Comparison of ENCODE assay signal across 8 mouse cellular contexts in the genomic region with DNA sequence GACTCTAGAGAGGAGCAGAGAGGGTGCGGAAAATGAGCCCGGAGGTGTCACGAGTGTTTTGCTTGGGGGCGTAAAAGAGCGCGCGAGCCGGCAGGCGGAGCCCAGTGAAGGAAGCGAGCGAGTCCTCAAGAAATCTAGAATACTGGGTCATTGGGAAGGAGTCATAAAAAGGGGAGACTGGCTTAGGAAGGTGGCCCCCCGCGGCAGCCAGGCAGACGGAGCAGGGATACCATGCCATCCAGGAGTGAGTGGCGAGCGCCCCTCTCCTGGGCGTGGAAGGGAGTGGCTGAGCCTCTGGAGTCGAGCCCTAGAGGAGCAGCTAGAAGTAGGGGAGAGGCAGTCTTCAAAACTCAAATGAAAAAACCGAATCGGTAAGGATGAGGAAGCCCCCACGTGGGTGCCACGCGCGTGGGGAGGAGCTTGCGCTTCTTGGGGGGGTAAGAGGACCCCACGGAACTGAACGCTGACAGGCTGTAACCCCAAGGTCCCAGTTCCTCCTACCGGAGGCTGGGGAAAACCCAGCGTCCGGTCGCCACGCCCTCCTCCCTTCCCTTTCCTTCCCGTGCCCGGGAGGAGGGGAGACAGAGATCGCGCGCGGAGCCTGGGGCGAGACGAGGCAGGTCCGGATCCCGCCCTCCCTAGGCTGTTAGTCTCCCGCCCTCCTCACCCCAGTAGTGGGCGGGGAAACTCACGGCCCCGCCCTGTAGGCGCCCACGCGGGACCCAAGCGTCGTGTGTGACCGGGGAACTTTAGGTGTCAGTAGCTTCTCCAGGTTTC. TPM values are rescaled to one million over a fixed set of nuclear protein-coding genes. Genes with fewer than 3 reads are reported as not detected.
DNase-seq lines count a peak whose midpoint lies in the region; ATAC-seq and TF ChIP-seq lines count a peak whose summit lies in the region.

No protein-coding gene starts in this region.

- H3K27me3 ChIP-seq in G1E (ENCODE audit: insufficient read depth, low read length), result no peaks in the 10 kb centered on the region
- H3K27me3 ChIP-seq in intestine, embryonic 14.5 days (replicated peaks; ENCODE audit: control insufficient read depth, insufficient read depth, low read length), result peaks cover 13% of the 10 kb centered on the region; the same call in 1 of the 2 replicates
- H3K27me3 ChIP-seq in neural tube, embryonic 14.5 days (ENCODE audit: control insufficient read depth, insufficient read depth, low read length), result peaks cover 47% of the 10 kb centered on the region

- peaks cover 74% of the 10 kb centered on the region for H3K36me3 ChIP-seq in G1E (replicated peaks)
- no peaks in the 10 kb centered on the region for H3K36me3 ChIP-seq in intestine, embryonic 14.5 days (ENCODE audit: control insufficient read depth, insufficient read depth, low read length)
- no peaks in the 10 kb centered on the region for H3K36me3 ChIP-seq in neural tube, embryonic 14.5 days (ENCODE audit: control insufficient read depth, insufficient read depth, low read length)

- peak overlapping the region; percentile 89 for H3K27ac ChIP-seq in brown adipose tissue, adult 24 weeks (replicated peaks; ENCODE audit: low read depth, low read length)
- H3K27ac ChIP-seq in intestine, embryonic 14.5 days (ENCODE audit: low read depth), result 0 out of 2 replicates have a peak overlapping the region, but pooled peaks have one; percentile 3
- H3K27ac ChIP-seq in neural tube, embryonic 14.5 days (ENCODE audit: low read depth, low read length), result no peak overlapping the region

- H3K9me3 ChIP-seq in G1E (replicated peaks), result no peaks in the 10 kb centered on the region
- H3K9me3 ChIP-seq in intestine, embryonic 14.5 days (ENCODE audit: control insufficient read depth, low read length), result no peaks in the 10 kb centered on the region
- H3K9me3 ChIP-seq in neural tube, embryonic 14.5 days (ENCODE audit: control insufficient read depth, low read length), result no peaks in the 10 kb centered on the region

- TF ChIP-seq CTCF in G1E (IDR thresholded peaks at IDR 0.05; ENCODE audit: low read depth, low read length), result no peak

- H3K4me1 ChIP-seq in G1E (ENCODE audit: insufficient read depth, low read depth, low read length), result peaks cover 67% of the 10 kb centered on the region
- 0 out of 2 replicates have a peak, but pooled peaks cover 4% of the 10 kb centered on the region for H3K4me1 ChIP-seq in brown adipose tissue, adult 24 weeks (ENCODE audit: control insufficient read depth, insufficient read depth, insufficient read length, low read length)
- peaks cover 10% of the 10 kb centered on the region; the same call in 1 of the 2 replicates for H3K4me1 ChIP-seq in intestine, embryonic 14.5 days (replicated peaks; ENCODE audit: control insufficient read depth, insufficient read depth, low read length)
- peaks cover 13% of the 10 kb centered on the region for H3K4me1 ChIP-seq in neural tube, embryonic 14.5 days (ENCODE audit: control insufficient read depth, insufficient read depth, low read length)

- peak overlapping the region; percentile 95 for H3K4me3 ChIP-seq in G1E (ENCODE audit: low read depth, low read length)
- peak overlapping the region; percentile 87 for H3K4me3 ChIP-seq in brown adipose tissue, adult 24 weeks (ENCODE audit: insufficient read depth, low read depth, low read length)
- peak overlapping the region; percentile 59 for H3K4me3 ChIP-seq in intestine, embryonic 14.5 days (ENCODE audit: low read depth, low read length)
- H3K4me3 ChIP-seq in neural tube, embryonic 14.5 days (ENCODE audit: low read depth, low read length), result peak overlapping the region; percentile 37

- peak; percentile 77 for ATAC-seq in G1E (ENCODE audit: extremely low read depth, insufficient number of reproducible peaks, low FRiP score, poor library complexity, severe bottlenecking)
- ATAC-seq in intestine, embryonic 14.5 days (replicated peaks; ENCODE audit: low FRiP score, low TSS enrichment, low read depth), result peak; percentile 51
- ATAC-seq in neural tube, embryonic 14.5 days (ENCODE audit: low read depth), result 0 out of 2 replicates have a peak, but pooled peaks have one; percentile 21

- intact Hi-C loops in gastrocnemius, postnatal 14 days (cut with DNase I; ENCODE audit: low total_unique reads), result no loop called here

- WGBS in intestine, embryonic 14.5 days, result under 1% methylated on average over 51 of the region's 52 CpGs
- under 1% methylated on average over 47 of the region's 52 CpGs for WGBS in neural tube, embryonic 14.5 days

- peak overlapping the region; percentile 90 for H3K4me2 ChIP-seq in intestine, embryonic 14.5 days (ENCODE audit: low read length)
- H3K4me2 ChIP-seq in neural tube, embryonic 14.5 days (ENCODE audit: low read depth, low read length), result peak overlapping the region; percentile 52

- peak; percentile 84 for DNase-seq in G1E (ENCODE audit: low spot score)
- DNase-seq in gastrocnemius, postnatal 14 days, result peak; percentile 80
- peak; percentile 81 for DNase-seq in intestine, embryonic 14.5 days (ENCODE audit: low spot score)
- peak; percentile 89 to 93 for DNase-seq in lung, adult 18-20 months
- peak; percentile 76 for DNase-seq in urinary bladder, postnatal 25 days (ENCODE audit: low spot score)
- no peak for DNase-seq in left cerebral cortex, adult 11 months (ENCODE audit: low spot score)

- peak overlapping the region; percentile 43 for H3K9ac ChIP-seq in intestine, embryonic 14.5 days (ENCODE audit: low read length)
- H3K9ac ChIP-seq in neural tube, embryonic 14.5 days (replicated peaks; ENCODE audit: low read depth, low read length), result peak overlapping the region; percentile 30; the same call in 1 of the 2 replicates

RNA-seq across cellular contexts. Expression of a gene that starts 2.2 kb away (rescaled TPM):
- 390 and 397 TPM in 2 replicates for total RNA-seq in G1E (2014; fragmentation: Nextera tagmentation)
- 40.8 TPM in 2 replicates for total RNA-seq in G1E (2017)
- polyA plus RNA-seq in G1E (2012), result 1,473 and 1,799 TPM in 2 replicates
- polyA plus RNA-seq in brown adipose tissue, adult 24 weeks (2012; ENCODE audit: insufficient read depth, insufficient read length, missing spikeins), result 11.7 and 13.2 TPM in 2 replicates
- total RNA-seq in gastrocnemius, postnatal 14 days (2021), result 10 to 100 TPM; 13.8 to 14.4 TPM
- 2.4 and 3.2 TPM in 2 replicates for polyA plus RNA-seq in intestine, embryonic 14.5 days (2014; fragmentation: Nextera tagmentation; extraction: Ambion mirVana)
- polyA plus RNA-seq in neural tube, embryonic 14.5 days (2014; fragmentation: Nextera tagmentation; extraction: Ambion mirVana), result 0.42 and 1.1 TPM in 2 replicates

RNA-seq across cellular contexts. Expression of a gene that starts 8.4 kb away (rescaled TPM):
- 21.1 and 26.3 TPM in 2 replicates for total RNA-seq in G1E (2014; fragmentation: Nextera tagmentation)
- total RNA-seq in G1E (2017), result 49.8 and 65.1 TPM in 2 replicates
- polyA plus RNA-seq in G1E (2012), result 119 and 131 TPM in 2 replicates
- polyA plus RNA-seq in brown adipose tissue, adult 24 weeks (2012; ENCODE audit: insufficient read depth, insufficient read length, missing spikeins), result 8.8 and 10.9 TPM in 2 replicates
- 10 to 100 TPM in 1 of 2 experiments, 1 to 10 TPM in 1; 9.7 to 11.3 TPM for total RNA-seq in gastrocnemius, postnatal 14 days (2021)
- polyA plus RNA-seq in intestine, embryonic 14.5 days (2014; fragmentation: Nextera tagmentation; extraction: Ambion mirVana), result 27.2 and 32.0 TPM in 2 replicates
- 37.1 and 38.3 TPM in 2 replicates for polyA plus RNA-seq in neural tube, embryonic 14.5 days (2014; fragmentation: Nextera tagmentation; extraction: Ambion mirVana)

RNA-seq across cellular contexts. Expression of a gene that starts 14.0 kb away (rescaled TPM):
- total RNA-seq in G1E (2014; fragmentation: Nextera tagmentation) (8.6 TPM in 1 of 2 replicates, not detected in the other), G1E (2017) (1.3 and 2.2 TPM in 2 replicates)
- polyA plus RNA-seq in G1E (2012), result 3.6 TPM in 2 replicates
- not detected in 2 replicates for polyA plus RNA-seq in brown adipose tissue, adult 24 weeks (2012; ENCODE audit: insufficient read depth, insufficient read length, missing spikeins)
- under 1 TPM in 1 of 2 experiments, not detected in 1; 0.35 TPM for total RNA-seq in gastrocnemius, postnatal 14 days (2021)
- polyA plus RNA-seq in intestine, embryonic 14.5 days (2014; fragmentation: Nextera tagmentation; extraction: Ambion mirVana), result 2.2 and 2.6 TPM in 2 replicates
- polyA plus RNA-seq in neural tube, embryonic 14.5 days (2014; fragmentation: Nextera tagmentation; extraction: Ambion mirVana), result 39.7 and 66.3 TPM in 2 replicates

RNA-seq across cellular contexts. Expression of a gene that starts 29.9 kb away (rescaled TPM):
- total RNA-seq in G1E (2014; fragmentation: Nextera tagmentation) (41.2 and 52.8 TPM in 2 replicates), G1E (2017) (10.7 and 11.7 TPM in 2 replicates)
- 63.1 and 65.3 TPM in 2 replicates for polyA plus RNA-seq in G1E (2012)
- 16.9 and 17.0 TPM in 2 replicates for polyA plus RNA-seq in brown adipose tissue, adult 24 weeks (2012; ENCODE audit: insufficient read depth, insufficient read length, missing spikeins)
- 10 to 100 TPM; 31.4 to 31.8 TPM for total RNA-seq in gastrocnemius, postnatal 14 days (2021)
- 27.0 and 27.4 TPM in 2 replicates for polyA plus RNA-seq in intestine, embryonic 14.5 days (2014; fragmentation: Nextera tagmentation; extraction: Ambion mirVana)
- polyA plus RNA-seq in neural tube, embryonic 14.5 days (2014; fragmentation: Nextera tagmentation; extraction: Ambion mirVana), result 39.5 and 42.4 TPM in 2 replicates

RNA-seq across cellular contexts. Expression of a gene that starts 30.0 kb away (rescaled TPM):
- total RNA-seq in G1E (2014; fragmentation: Nextera tagmentation) (71.6 and 84.6 TPM in 2 replicates), G1E (2017) (51.4 and 55.4 TPM in 2 replicates)
- polyA plus RNA-seq in G1E (2012), result 367 and 471 TPM in 2 replicates
- 38.1 and 39.7 TPM in 2 replicates for polyA plus RNA-seq in brown adipose tissue, adult 24 weeks (2012; ENCODE audit: insufficient read depth, insufficient read length, missing spikeins)
- total RNA-seq in gastrocnemius, postnatal 14 days (2021), result 10 to 100 TPM; 21.3 to 21.6 TPM
- 93.8 and 98.4 TPM in 2 replicates for polyA plus RNA-seq in intestine, embryonic 14.5 days (2014; fragmentation: Nextera tagmentation; extraction: Ambion mirVana)
- polyA plus RNA-seq in neural tube, embryonic 14.5 days (2014; fragmentation: Nextera tagmentation; extraction: Ambion mirVana), result 38.1 and 40.2 TPM in 2 replicates

Comparison
In these comparisons a context has a peak if more than half of its experiments do, and no peak if none do; other contexts are left out.
1. ATAC-seq: peak in every context shown above with its lines; median percentile 77 in G1E; 51 in intestine, embryonic 14.5 days; 21 in neural tube, embryonic 14.5 days.
2. H3K4me3 ChIP-seq: peak in every context shown above with its lines; median percentile 95 in G1E; 87 in brown adipose tissue, adult 24 weeks; 59 in intestine, embryonic 14.5 days; 37 in neural tube, embryonic 14.5 days.
3. RNA of a gene that starts 2.2 kb away (polyA plus RNA-seq): 1,473 to 1,799 TPM in G1E; 11.7 to 13.2 TPM in brown adipose tissue, adult 24 weeks, 2.4 to 3.2 TPM in intestine, embryonic 14.5 days and 0.42 to 1.1 TPM in neural tube, embryonic 14.5 days; every median in the first group is over 100 times any median in the second.